Mouse (Mus musculus): ENCODE data around the gene Glb1.
"Not testable (repeated sequence)": the region's sequence is repeated elsewhere in the genome, so short reads cannot be mapped to it uniquely, and the experiment has no call there.

Glb1 gene

GRCm38 (mm10) chr9:114400949-114401684 is at the start of gene Glb1, which contains the start of gene Tmppe:
Gene Glb1, plus strand, starts transcription at chr9:114401076.
Gene Tmppe, plus strand, starts transcription at chr9:114401105.
- peak; percentile 62 for DNase-seq (ENCODE audit: low spot score)

GRCm38 (mm10) chr9:114367783-114368470 is 32.9 kb upstream of the Glb1 start:
- DNase-seq (ENCODE audit: low spot score) = peak; percentile 77

- DNase-seq (ENCODE audit: low spot score) = no peak
These were observed 32.4 kb upstream of the Glb1 start for GRCm38 (mm10) chr9:114368471-114368858.

GRCm38 (mm10) chr9:114369389-114369788 is 31.5 kb upstream of the Glb1 start:
- not testable (repeated sequence) for DNase-seq (ENCODE audit: low spot score)

GRCm38 (mm10) chr9:114371717-114372116 is 29.2 kb upstream of the Glb1 start:
- DNase-seq (ENCODE audit: low spot score) = not testable (repeated sequence)

- DNase-seq (ENCODE audit: low spot score) = no peak
These were observed 25.5 kb upstream of the Glb1 start for GRCm38 (mm10) chr9:114375276-114375962.

- DNase-seq (ENCODE audit: low spot score) = no peak
These were observed 23.7 kb upstream of the Glb1 start for GRCm38 (mm10) chr9:114377168-114377567.

GRCm38 (mm10) chr9:114379871-114380270 is 21.0 kb upstream of the Glb1 start:
- no peak for DNase-seq (ENCODE audit: low spot score)

- peak; percentile 27 for DNase-seq (ENCODE audit: low spot score)
These were observed 19.8 kb upstream of the Glb1 start for GRCm38 (mm10) chr9:114380881-114381733.

GRCm38 (mm10) chr9:114382936-114383710 is 17.8 kb upstream of the Glb1 start:
- no peak for DNase-seq (ENCODE audit: low spot score)

- DNase-seq (ENCODE audit: low spot score) = no peak
These were observed 16.2 kb upstream of the Glb1 start for GRCm38 (mm10) chr9:114384691-114385090.

GRCm38 (mm10) chr9:114385160-114385559 is 15.7 kb upstream of the Glb1 start:
- no peak for DNase-seq (ENCODE audit: low spot score)

- no peak for DNase-seq (ENCODE audit: low spot score)
These were observed 13.8 kb upstream of the Glb1 start for GRCm38 (mm10) chr9:114387086-114387485.

- DNase-seq (ENCODE audit: low spot score) = no peak
These were observed 12.6 kb upstream of the Glb1 start for GRCm38 (mm10) chr9:114388288-114388687.

- no peak for DNase-seq (ENCODE audit: low spot score)
These were observed 12.0 kb upstream of the Glb1 start for GRCm38 (mm10) chr9:114388701-114389370.

- DNase-seq (ENCODE audit: low spot score) = no peak
These were observed 11.4 kb upstream of the Glb1 start for GRCm38 (mm10) chr9:114389371-114389904.

- DNase-seq (ENCODE audit: low spot score) = peak; percentile 56
These were observed 10.7 kb upstream of the Glb1 start, which contains the start of gene Crtap for GRCm38 (mm10) chr9:114389905-114390748. Gene Crtap, minus strand, starts transcription at chr9:114390675.

GRCm38 (mm10) chr9:114390749-114391075 is 10.2 kb upstream of the Glb1 start:
- DNase-seq (ENCODE audit: low spot score) = no peak

- not testable (repeated sequence) for DNase-seq (ENCODE audit: low spot score)
These were observed 6.7 kb upstream of the Glb1 start for GRCm38 (mm10) chr9:114394136-114394535.
